Mouse (Mus musculus): ENCODE measurements around the gene Atf1. TPM values are rescaled to one million over a fixed set of nuclear protein-coding genes. Genes with fewer than 3 reads are reported as not detected.
A peak's percentile ranks its signal among the peaks of the same experiment; 100 is the strongest.

Atf1 gene
- polyA plus RNA-seq, 2 experiments, result 24.9 to 29.7 TPM

GRCm38 (mm10) chr15:100188542-100188941, 39.1 kb upstream of the Atf1 start:
- WGBS (ENCODE audit: insufficient replicate concordance), result 54% methylated on average over 5 of the region's 5 CpGs
- no peak overlapping the region for H3K27ac ChIP-seq

GRCm38 (mm10) chr15:100188962-100189404, 38.6 kb upstream of the Atf1 start:
- Histone ChIP-seq H3K27ac (no peak overlapping the region), H3K9me3 (ENCODE audit: control insufficient read depth, low read length) (no peaks in the 10 kb centered on the region), H3K36me3 (replicated peaks; ENCODE audit: control insufficient read depth, insufficient read depth, low read depth) (no peaks in the 10 kb centered on the region; the same call in 1 of the 2 replicates), H3K9ac (replicated peaks) (no peak overlapping the region), H3K4me1 (replicated peaks; ENCODE audit: control insufficient read depth in 2 of 2, insufficient read depth in 2 of 2, low read length in 1 of 2) (no peaks in the 10 kb centered on the region), H3K4me3 (ENCODE audit: insufficient read depth in 1 of 2, low read depth in 2 of 2, low read length in 2 of 2) (no peak overlapping the region), H3K4me2 (ENCODE audit: low read depth) (no peak overlapping the region), H3K27me3 (ENCODE audit: control insufficient read depth, insufficient read depth, low read length) (no peaks in the 10 kb centered on the region)
- TF ChIP-seq CTCF (IDR thresholded peaks at IDR 0.05; ENCODE audit: low read depth) (no peak), EP300 (IDR thresholded peaks at IDR 0.05; ENCODE audit: low read depth) (no peak)
- DNase-seq (ENCODE audit: low read depth in 3 of 3, low spot score in 3 of 3), result no peak
- WGBS (ENCODE audit: insufficient replicate concordance), result 80% methylated on average over 14 of the region's 14 CpGs
- ATAC-seq (ENCODE audit: insufficient read depth), result no peak

More at GRCm38 (mm10) chr15:100188542-100188941, 39.1 kb upstream of the Atf1 start:
- ATAC-seq (ENCODE audit: insufficient read depth) (no peak), DNase-seq (ENCODE audit: low read depth in 3 of 3, low spot score in 3 of 3) (no peak)
- H3K4me3 ChIP-seq (ENCODE audit: insufficient read depth in 1 of 2, low read depth in 2 of 2, low read length in 2 of 2), result no peak overlapping the region
- no peak overlapping the region for H3K9ac ChIP-seq (replicated peaks)
- H3K9me3 ChIP-seq (ENCODE audit: control insufficient read depth, low read length), result no peaks in the 10 kb centered on the region
- TF ChIP-seq EP300 (IDR thresholded peaks at IDR 0.05; ENCODE audit: low read depth), result no peak
- no peak; the same call in 1 of the 2 replicates for TF ChIP-seq CTCF (IDR thresholded peaks at IDR 0.05; ENCODE audit: low read depth)
- no peaks in the 10 kb centered on the region for H3K4me1 ChIP-seq (replicated peaks; ENCODE audit: control insufficient read depth in 2 of 2, insufficient read depth in 2 of 2, low read length in 1 of 2)
- H3K36me3 ChIP-seq (replicated peaks; ENCODE audit: control insufficient read depth, insufficient read depth, low read depth), result no peaks in the 10 kb centered on the region; the same call in 1 of the 2 replicates
- H3K4me2 ChIP-seq (ENCODE audit: low read depth), result no peak overlapping the region
- H3K27me3 ChIP-seq (ENCODE audit: control insufficient read depth, insufficient read depth, low read length), result no peaks in the 10 kb centered on the region

- Histone ChIP-seq H3K9ac (replicated peaks) (no peak overlapping the region), H3K4me1 (replicated peaks; ENCODE audit: control insufficient read depth in 2 of 2, insufficient read depth in 2 of 2, low read length in 1 of 2) (no peaks in the 10 kb centered on the region), H3K27me3 (ENCODE audit: control insufficient read depth, insufficient read depth, low read length) (no peaks in the 10 kb centered on the region), H3K4me2 (ENCODE audit: low read depth) (no peak overlapping the region), H3K9me3 (ENCODE audit: control insufficient read depth, low read length) (no peaks in the 10 kb centered on the region), H3K27ac (no peak overlapping the region), H3K4me3 (ENCODE audit: insufficient read depth in 1 of 2, low read depth in 2 of 2, low read length in 2 of 2) (no peak overlapping the region), H3K36me3 (replicated peaks; ENCODE audit: control insufficient read depth, insufficient read depth, low read depth) (no peaks in the 10 kb centered on the region; the same call in 1 of the 2 replicates)
- WGBS (ENCODE audit: insufficient replicate concordance), result 74% methylated on average over 5 of the region's 5 CpGs
- no peak for DNase-seq (ENCODE audit: low read depth in 3 of 3, low spot score in 3 of 3)
- no peak for ATAC-seq (ENCODE audit: insufficient read depth)
- no peak for TF ChIP-seq CTCF (IDR thresholded peaks at IDR 0.05; ENCODE audit: low read depth)
- TF ChIP-seq EP300 (IDR thresholded peaks at IDR 0.05; ENCODE audit: low read depth), result no peak
Measured at GRCm38 (mm10) chr15:100190083-100190482, 37.5 kb upstream of the Atf1 start.

GRCm38 (mm10) chr15:100198983-100199745, 28.5 kb upstream of the Atf1 start:
- no peak for ATAC-seq (ENCODE audit: insufficient read depth)
- H3K27me3 ChIP-seq (ENCODE audit: control insufficient read depth, insufficient read depth, low read length), result no peaks in the 10 kb centered on the region
- no peaks in the 10 kb centered on the region for H3K4me1 ChIP-seq (replicated peaks; ENCODE audit: control insufficient read depth in 2 of 2, insufficient read depth in 2 of 2, low read length in 1 of 2)
- H3K4me3 ChIP-seq (ENCODE audit: insufficient read depth in 1 of 2, low read depth in 2 of 2, low read length in 2 of 2), result no peak overlapping the region
- DNase-seq (ENCODE audit: low read depth in 3 of 3, low spot score in 3 of 3), result no peak
- no peaks in the 10 kb centered on the region; the same call in 1 of the 2 replicates for H3K36me3 ChIP-seq (replicated peaks; ENCODE audit: control insufficient read depth, insufficient read depth, low read depth)
- no peak overlapping the region for H3K4me2 ChIP-seq (ENCODE audit: low read depth)
- no peaks in the 10 kb centered on the region for H3K9me3 ChIP-seq (ENCODE audit: control insufficient read depth, low read length)
- no peak overlapping the region for H3K9ac ChIP-seq (replicated peaks)
- WGBS (ENCODE audit: insufficient replicate concordance), result 81% methylated on average over 11 of the region's 11 CpGs
- TF ChIP-seq CTCF (IDR thresholded peaks at IDR 0.05; ENCODE audit: low read depth) (0 out of 2 replicates have a peak, but pooled peaks have one; percentile 14), EP300 (IDR thresholded peaks at IDR 0.05; ENCODE audit: low read depth) (no peak)
- no peak overlapping the region for H3K27ac ChIP-seq

GRCm38 (mm10) chr15:100199790-100200189, 27.8 kb upstream of the Atf1 start:
- H3K4me3 ChIP-seq (ENCODE audit: insufficient read depth in 1 of 2, low read depth in 2 of 2, low read length in 2 of 2), result no peak overlapping the region
- ATAC-seq (ENCODE audit: insufficient read depth) (no peak), DNase-seq (ENCODE audit: low read depth in 3 of 3, low spot score in 3 of 3) (no peak)
- H3K9me3 ChIP-seq (ENCODE audit: control insufficient read depth, low read length), result no peaks in the 10 kb centered on the region
- 69% methylated on average over 3 of the region's 3 CpGs for whole genome bisulfite sequencing (ENCODE audit: insufficient replicate concordance)
- no peaks in the 10 kb centered on the region for H3K4me1 ChIP-seq (replicated peaks; ENCODE audit: control insufficient read depth in 2 of 2, insufficient read depth in 2 of 2, low read length in 1 of 2)
- no peak overlapping the region for H3K4me2 ChIP-seq (ENCODE audit: low read depth)
- TF ChIP-seq CTCF (IDR thresholded peaks at IDR 0.05; ENCODE audit: low read depth) (no peak), EP300 (IDR thresholded peaks at IDR 0.05; ENCODE audit: low read depth) (no peak)
- H3K9ac ChIP-seq (replicated peaks), result no peak overlapping the region
- H3K27ac ChIP-seq, result no peak overlapping the region
- no peaks in the 10 kb centered on the region; the same call in 1 of the 2 replicates for H3K36me3 ChIP-seq (replicated peaks; ENCODE audit: control insufficient read depth, insufficient read depth, low read depth)
- no peaks in the 10 kb centered on the region for H3K27me3 ChIP-seq (ENCODE audit: control insufficient read depth, insufficient read depth, low read length)
